Mouse (Mus musculus) mature B cell (primary cell): Measurements from ENCODE around the gene Myh2.

Experiments used
- in situ Hi-C: fragments of 300-500 bp; cut with MboI; formaldehyde crosslinking; loops from 2 replicates; pipeline ENCODE4 v1.14.3; 2019

Myh2 gene

GRCm38 (mm10) chr11:67237481-67238079, 66.8 kb downstream of the Myh2 start, which contains the start of gene Myh4:
Myh4 (plus strand) TSS chr11:67238029.
- in situ Hi-C loops, result no loop called here

GRCm38 (mm10) chr11:67241051-67241450, 70.2 kb downstream of the Myh2 start:
- in situ Hi-C loops, result no loop called here
